Mouse (Mus musculus): ENCODE data around the gene Arvcf.

DNA sequence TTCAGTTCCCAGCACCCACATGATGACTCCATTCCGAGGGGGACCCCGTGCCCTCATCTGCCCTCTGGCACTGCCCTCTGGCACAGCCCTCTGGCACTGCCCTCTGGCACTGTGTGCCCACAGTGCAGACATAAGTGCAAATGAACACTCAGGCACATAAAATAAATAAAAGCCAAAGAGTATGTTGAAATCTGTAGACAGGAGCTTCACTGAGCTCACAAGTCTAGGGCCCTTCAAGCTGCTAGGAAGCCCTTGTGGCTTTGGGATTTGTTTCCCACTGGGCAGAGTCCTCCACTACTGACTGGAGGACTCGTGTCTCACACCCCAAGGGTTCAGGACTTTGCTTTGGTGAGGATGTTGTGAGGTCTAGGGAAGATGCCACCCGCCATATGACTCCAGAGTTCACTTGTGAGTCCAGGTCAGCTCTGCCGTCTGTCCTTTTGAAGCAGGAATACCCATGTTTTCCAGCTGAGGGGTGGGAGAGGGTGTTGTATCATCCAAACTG, 80.1 kb downstream of the Arvcf start:
- TF ChIP-seq CTCF (IDR thresholded peaks at IDR 0.05; ENCODE audit: low read depth) = no peak
- TF ChIP-seq EP300 (IDR thresholded peaks at IDR 0.05; ENCODE audit: low read depth) = no peak
